Mouse (Mus musculus): Measurements from ENCODE around the gene Cdc42bpb. TPM values are rescaled to one million over a fixed set of nuclear protein-coding genes. Genes with fewer than 3 reads are reported as not detected.

The Cdc42bpb gene
- total and polyA plus RNA-seq, 3 experiments = 55.3 to 105 (median 58.5) TPM

DNA sequence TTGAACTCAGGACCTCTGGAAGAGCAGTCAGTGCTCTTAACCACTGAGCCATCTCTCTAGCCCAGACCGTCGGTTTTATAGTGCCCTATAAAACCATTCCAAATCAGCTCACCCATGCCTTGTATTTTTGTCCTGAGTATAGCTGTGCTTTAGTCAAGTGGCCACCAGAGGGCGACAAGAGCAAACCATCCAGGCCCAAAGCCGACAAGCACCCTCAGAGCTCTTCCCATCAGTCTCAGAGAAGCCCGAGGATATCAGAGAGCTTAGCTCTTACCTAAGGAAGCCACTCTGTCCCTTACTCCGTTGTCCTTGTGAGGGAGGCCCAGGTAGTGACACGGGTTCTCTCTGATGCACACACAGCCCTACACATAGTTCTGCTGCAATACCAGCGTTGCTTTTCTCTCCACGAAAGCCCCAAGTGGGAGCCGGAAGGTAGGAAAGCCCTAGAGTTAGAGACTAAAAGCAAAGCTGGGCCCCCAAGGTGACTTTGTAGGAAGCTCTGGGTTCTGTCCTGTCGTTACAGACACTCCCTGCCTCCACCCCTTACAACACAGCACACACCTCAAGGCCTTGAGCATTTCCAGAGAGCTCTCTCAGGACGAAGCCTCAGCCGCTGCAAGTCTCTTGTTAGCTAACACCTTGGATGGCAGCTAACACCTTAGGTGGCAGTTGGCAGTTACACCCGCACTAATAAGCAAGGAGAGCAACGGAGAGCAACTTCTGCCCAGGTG lies 24.1 kb upstream of the Cdc42bpb start:
- no peak overlapping the region for H3K9ac ChIP-seq (ENCODE audit: low read depth, low read length)
- no peaks in the 10 kb centered on the region for H3K79me2 ChIP-seq (replicated peaks; ENCODE audit: control insufficient read depth, insufficient read depth, low read length)
- WGBS = 24% methylated on average over 15 of the region's 15 CpGs
- TF ChIP-seq CTCF (IDR thresholded peaks at IDR 0.05) (peak; percentile 85), EP300 (IDR thresholded peaks at IDR 0.05; ENCODE audit: insufficient read depth, low read depth, low read length) (peak; percentile 89; the same call in 1 of the 2 replicates), POLR2A (IDR thresholded peaks at IDR 0.05; ENCODE audit: insufficient read depth, low read depth, low read length) (no peak)
- DNase-seq = peak; percentile 75 to 80
- peaks cover 5% of the 10 kb centered on the region for H3K4me1 ChIP-seq (ENCODE audit: control insufficient read depth, insufficient read depth, low read length)
- no peaks in the 10 kb centered on the region for H3K27me3 ChIP-seq (ENCODE audit: control insufficient read depth, insufficient read depth, low read length)
- no peak overlapping the region for H3K27ac ChIP-seq
- intact Hi-C loops (cut with DNase I) = loop anchor here (1.0 kb wide), 1 partner anchor 12 kb away; no protein-coding TSS in a partner anchor
- H3K4me3 ChIP-seq = no peak overlapping the region
- H3K36me3 ChIP-seq (ENCODE audit: control insufficient read depth, insufficient read depth, low read length) = no peaks in the 10 kb centered on the region

DNA sequence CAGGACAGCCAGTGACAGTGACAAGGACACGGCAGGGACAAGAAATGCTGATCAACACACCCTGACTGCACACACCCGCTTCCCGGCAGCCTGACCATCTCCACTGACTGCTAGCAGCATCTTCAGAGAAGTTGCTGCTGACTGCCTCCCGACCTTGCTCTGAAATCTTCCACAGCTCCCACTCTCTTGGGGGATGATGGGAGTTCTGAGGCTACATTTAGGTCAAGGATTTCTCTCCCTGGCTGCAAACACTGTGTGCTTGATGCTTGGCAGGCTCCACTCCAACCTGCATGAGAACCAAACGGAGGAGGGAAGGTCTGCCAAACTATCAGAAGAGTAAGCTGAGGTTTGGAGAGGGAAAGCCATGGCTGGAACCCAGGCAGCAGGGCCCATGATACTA lies 19.5 kb upstream of the Cdc42bpb start:
- no peaks in the 10 kb centered on the region for H3K36me3 ChIP-seq (ENCODE audit: control insufficient read depth, insufficient read depth, low read length)
- intact Hi-C loops (cut with DNase I) = no loop called here
- H3K4me1 ChIP-seq (ENCODE audit: control insufficient read depth, insufficient read depth, low read length) = peaks cover 7% of the 10 kb centered on the region
- no peak overlapping the region for H3K9ac ChIP-seq (ENCODE audit: low read depth, low read length)
- no peak overlapping the region for H3K4me3 ChIP-seq
- DNase-seq = no peak
- H3K79me2 ChIP-seq (replicated peaks; ENCODE audit: control insufficient read depth, insufficient read depth, low read length) = no peaks in the 10 kb centered on the region
- 39% methylated on average over 5 of the region's 5 CpGs for WGBS
- H3K27ac ChIP-seq = no peak overlapping the region
- TF ChIP-seq POLR2A (IDR thresholded peaks at IDR 0.05; ENCODE audit: insufficient read depth, low read depth, low read length) = no peak
- no peak for TF ChIP-seq EP300 (IDR thresholded peaks at IDR 0.05; ENCODE audit: insufficient read depth, low read depth, low read length)
- TF ChIP-seq CTCF (IDR thresholded peaks at IDR 0.05) = no peak
- H3K27me3 ChIP-seq (ENCODE audit: control insufficient read depth, insufficient read depth, low read length) = no peaks in the 10 kb centered on the region

- no peak for TF ChIP-seq POLR2A (IDR thresholded peaks at IDR 0.05; ENCODE audit: insufficient read depth, low read depth, low read length)
- no peak for TF ChIP-seq CTCF (IDR thresholded peaks at IDR 0.05)
- TF ChIP-seq EP300 (IDR thresholded peaks at IDR 0.05; ENCODE audit: insufficient read depth, low read depth, low read length) = no peak
- no peak for DNase-seq
- peaks cover 5% of the 10 kb centered on the region for H3K4me1 ChIP-seq (ENCODE audit: control insufficient read depth, insufficient read depth, low read length)
- no peaks in the 10 kb centered on the region for H3K27me3 ChIP-seq (ENCODE audit: control insufficient read depth, insufficient read depth, low read length)
- no peak overlapping the region for H3K9ac ChIP-seq (ENCODE audit: low read depth, low read length)
- H3K27ac ChIP-seq = no peak overlapping the region
- H3K36me3 ChIP-seq (ENCODE audit: control insufficient read depth, insufficient read depth, low read length) = no peaks in the 10 kb centered on the region
- no peaks in the 10 kb centered on the region for H3K79me2 ChIP-seq (replicated peaks; ENCODE audit: control insufficient read depth, insufficient read depth, low read length)
- 87% methylated on average over 6 of the region's 6 CpGs for WGBS
- intact Hi-C loops (cut with DNase I) = no loop called here
- no peak overlapping the region for H3K4me3 ChIP-seq
These were observed 16.5 kb upstream of the Cdc42bpb start for GRCm38 (mm10) chr12:111394008-111394407.

GRCm38 (mm10) chr12:111387146-111387545 lies 9.6 kb upstream of the Cdc42bpb start:
- no peak overlapping the region for H3K4me3 ChIP-seq
- no peak for DNase-seq
- peak overlapping the region; percentile 77 for H3K27ac ChIP-seq
- WGBS = 45% methylated on average over 4 of the region's 4 CpGs
- intact Hi-C loops (cut with DNase I) = no loop called here
- no peaks in the 10 kb centered on the region for H3K27me3 ChIP-seq (ENCODE audit: control insufficient read depth, insufficient read depth, low read length)
- TF ChIP-seq POLR2A (IDR thresholded peaks at IDR 0.05; ENCODE audit: insufficient read depth, low read depth, low read length) = no peak
- TF ChIP-seq CTCF (IDR thresholded peaks at IDR 0.05) = no peak
- TF ChIP-seq EP300 (IDR thresholded peaks at IDR 0.05; ENCODE audit: insufficient read depth, low read depth, low read length) = no peak
- no peaks in the 10 kb centered on the region for H3K79me2 ChIP-seq (replicated peaks; ENCODE audit: control insufficient read depth, insufficient read depth, low read length)
- peaks cover 7% of the 10 kb centered on the region for H3K4me1 ChIP-seq (ENCODE audit: control insufficient read depth, insufficient read depth, low read length)
- no peaks in the 10 kb centered on the region for H3K36me3 ChIP-seq (ENCODE audit: control insufficient read depth, insufficient read depth, low read length)
- no peak overlapping the region for H3K9ac ChIP-seq (ENCODE audit: low read depth, low read length)

DNA sequence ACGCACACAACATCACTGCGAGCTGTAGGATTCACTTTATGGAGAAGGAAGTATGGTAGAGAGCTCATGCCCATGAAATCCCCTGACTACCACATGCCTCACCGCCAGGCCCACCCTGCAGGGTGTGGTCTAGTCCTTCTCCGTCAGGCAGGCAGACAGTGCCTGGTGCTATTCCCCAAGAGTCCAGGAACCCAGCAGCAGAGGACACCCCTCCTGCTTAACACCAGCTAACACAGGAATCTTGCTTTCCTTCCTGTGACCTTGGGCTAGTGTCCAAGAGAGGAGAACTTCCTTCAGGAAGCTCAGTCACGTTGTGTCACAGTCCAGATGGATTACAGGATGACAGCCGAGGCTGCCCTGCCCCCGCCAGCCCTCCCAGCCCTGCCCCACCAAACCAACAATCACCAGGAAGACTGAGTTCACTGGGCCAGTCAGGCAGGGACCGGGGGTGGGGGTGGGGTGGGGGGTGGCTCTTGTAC lies 9.2 kb upstream of the Cdc42bpb start:
- peak; percentile 56 to 79 for DNase-seq
- no peak overlapping the region for H3K4me3 ChIP-seq
- intact Hi-C loops (cut with DNase I) = no loop called here
- H3K36me3 ChIP-seq (ENCODE audit: control insufficient read depth, insufficient read depth, low read length) = no peaks in the 10 kb centered on the region
- peak; percentile 95 for TF ChIP-seq EP300 (IDR thresholded peaks at IDR 0.05; ENCODE audit: insufficient read depth, low read depth, low read length)
- TF ChIP-seq CTCF (IDR thresholded peaks at IDR 0.05) = peak; percentile 28; the same call in 1 of the 2 replicates
- 0 out of 2 replicates have a peak, but pooled peaks have one; percentile 29 for TF ChIP-seq POLR2A (IDR thresholded peaks at IDR 0.05; ENCODE audit: insufficient read depth, low read depth, low read length)
- no peak overlapping the region for H3K9ac ChIP-seq (ENCODE audit: low read depth, low read length)
- 14% methylated on average over 8 of the region's 8 CpGs for WGBS
- H3K27me3 ChIP-seq (ENCODE audit: control insufficient read depth, insufficient read depth, low read length) = no peaks in the 10 kb centered on the region
- peak overlapping the region; percentile 77 for H3K27ac ChIP-seq
- no peaks in the 10 kb centered on the region for H3K79me2 ChIP-seq (replicated peaks; ENCODE audit: control insufficient read depth, insufficient read depth, low read length)
- peaks cover 7% of the 10 kb centered on the region for H3K4me1 ChIP-seq (ENCODE audit: control insufficient read depth, insufficient read depth, low read length)

Data from heart, adult 2 months (tissue).